Mouse (Mus musculus): ENCODE measurements around the gene Pak7. TPM values are rescaled to one million over a fixed set of nuclear protein-coding genes. Genes with fewer than 3 reads are reported as not detected.
"Not testable (repeated sequence)": the region's sequence is repeated elsewhere in the genome, so short reads cannot be mapped to it uniquely, and the experiment has no call there.

Pak7 gene
- total RNA-seq (2021) = not detected
- long read RNA-seq, experiment 1 = 0 reads
- long read RNA-seq, experiment 2 = 0 reads

GRCm38 (mm10) chr2:136387181-136388131 lies at the start of gene Pak7:
Gene Pak7, minus strand, starts transcription at chr2:136387967.
- DNase-seq = no peak

DNA sequence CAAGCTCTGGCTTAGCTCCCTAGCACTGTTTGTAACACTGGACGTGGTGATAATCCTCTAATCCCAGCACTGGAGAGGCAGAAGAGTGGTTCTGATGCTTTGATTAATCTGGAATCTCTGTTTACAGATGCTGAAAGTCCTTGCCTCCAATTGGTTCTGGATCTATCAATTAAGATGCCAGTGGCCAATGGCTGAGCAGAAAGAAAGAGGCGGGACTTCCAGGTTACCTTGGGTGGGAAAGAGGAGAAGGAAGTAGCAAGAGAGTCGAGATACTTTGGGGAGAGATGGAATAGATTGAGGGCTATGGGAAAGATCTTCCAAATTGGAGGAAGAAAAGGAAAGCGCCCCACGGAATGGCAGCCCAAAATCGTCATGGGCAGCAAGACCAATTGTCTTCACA lies 37.8 kb upstream of the Pak7 start:
- no peak for DNase-seq

DNA sequence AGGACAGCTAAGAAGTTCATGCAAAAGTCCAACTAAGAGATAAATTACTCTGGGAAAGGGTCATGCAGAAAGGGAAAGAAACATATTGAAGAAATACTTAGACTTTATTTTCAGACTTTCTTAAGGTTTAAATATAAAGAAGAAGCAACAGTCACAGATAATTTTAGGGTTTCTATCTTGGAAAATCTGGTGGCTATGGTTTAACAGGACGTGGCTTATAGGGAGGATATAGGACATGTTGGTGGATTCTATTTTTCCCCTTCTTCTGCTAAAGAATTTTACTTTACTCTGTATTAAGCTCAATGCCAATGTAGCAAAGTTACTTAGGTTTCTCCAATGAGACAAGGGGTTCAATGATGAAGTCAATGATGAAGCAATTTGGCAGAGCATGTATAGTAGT lies 31.8 kb upstream of the Pak7 start:
- no peak for DNase-seq

DNA sequence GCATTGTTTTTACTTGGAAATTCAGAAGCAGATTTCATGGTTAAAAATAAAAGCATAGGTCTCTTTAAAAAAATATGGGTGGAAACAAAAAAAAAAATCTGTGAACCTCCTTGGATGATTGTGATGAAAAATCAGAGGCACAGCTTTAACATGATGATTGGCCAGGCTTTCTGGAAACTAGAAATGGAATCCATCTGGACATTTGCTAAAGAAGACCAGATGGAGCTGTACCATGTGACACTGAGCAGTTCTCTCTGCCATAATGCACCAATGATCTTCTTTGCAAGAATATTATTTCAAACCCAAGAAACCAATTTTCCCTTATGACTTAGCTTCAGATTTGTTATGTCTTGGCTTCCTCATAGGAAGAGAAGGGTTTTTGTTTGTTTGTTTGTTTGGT lies 28.6 kb upstream of the Pak7 start:
- DNase-seq = no peak

GRCm38 (mm10) chr2:136402587-136402986 lies 14.8 kb upstream of the Pak7 start:
- no peak for DNase-seq

- no peak for DNase-seq
Measured at GRCm38 (mm10) chr2:136375318-136375717, 12.4 kb downstream of the Pak7 start.

DNA sequence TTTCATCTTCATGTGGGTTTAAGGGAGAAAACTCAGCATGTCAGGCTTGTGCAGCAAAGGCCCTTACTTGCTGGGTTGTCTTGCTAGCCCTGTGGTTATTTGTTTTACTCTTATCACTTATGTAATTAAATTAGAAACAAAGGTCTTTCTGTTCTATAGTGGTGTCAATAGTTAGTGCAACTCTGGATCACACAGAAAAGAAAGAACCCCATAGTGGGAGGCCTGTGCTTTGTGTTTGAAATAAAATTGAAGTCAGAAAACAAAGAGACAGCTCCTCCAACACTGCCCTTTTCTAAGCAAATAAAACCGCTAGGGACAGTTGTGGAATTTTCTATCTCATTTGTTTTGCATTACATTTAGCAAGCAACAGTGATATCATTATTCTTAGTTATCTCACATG lies 15.4 kb downstream of the Pak7 start:
- DNase-seq = no peak

GRCm38 (mm10) chr2:136351393-136352096 lies 36.2 kb downstream of the Pak7 start:
- no peak for DNase-seq

DNA sequence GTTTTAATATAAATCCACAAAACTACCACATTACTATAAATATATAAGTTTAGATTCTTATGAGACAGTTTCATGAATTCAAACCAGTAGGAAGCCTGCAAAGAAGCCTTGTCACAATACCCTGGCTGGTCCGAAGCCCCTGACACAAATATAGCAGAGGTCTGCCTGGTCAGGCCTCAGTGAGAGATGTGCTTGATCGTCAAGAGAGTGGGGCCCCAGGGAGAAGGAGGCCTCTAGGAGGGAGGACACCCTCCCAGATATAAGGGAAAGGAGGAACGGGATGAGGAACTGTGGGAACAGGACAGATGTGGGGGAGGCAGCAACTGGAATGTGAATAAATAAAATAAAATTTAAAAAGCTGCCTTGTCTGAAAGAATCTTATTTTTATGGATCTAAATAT lies 37.3 kb downstream of the Pak7 start:
- no peak for DNase-seq

DNA sequence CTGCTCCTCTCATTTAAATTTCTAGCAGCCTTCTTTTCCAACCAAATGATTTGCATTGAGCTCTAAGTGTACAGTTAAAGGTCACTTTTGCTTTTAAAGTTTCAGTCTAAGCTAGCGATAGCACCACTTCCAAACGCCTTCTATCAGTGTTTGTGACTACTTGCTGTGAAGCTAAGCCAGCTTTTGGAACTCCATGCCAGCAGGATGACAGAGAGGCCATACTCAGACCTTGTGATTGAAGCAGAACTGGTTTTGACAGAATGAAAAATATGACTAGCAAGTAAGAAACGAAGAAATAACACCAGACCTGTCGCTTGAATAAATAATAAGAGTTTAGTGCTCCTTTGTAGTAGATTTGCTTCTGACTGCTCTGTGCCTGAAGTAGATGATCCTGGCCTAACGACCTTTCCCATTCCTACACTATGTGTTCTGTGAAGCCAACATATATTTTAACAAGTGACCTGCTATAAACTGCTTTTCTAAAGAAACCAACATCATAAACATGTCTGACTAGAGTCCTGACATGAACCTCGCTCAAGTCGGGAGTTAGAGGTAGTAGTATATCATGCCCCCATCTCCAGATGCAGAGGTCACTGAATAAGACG lies 38.0 kb downstream of the Pak7 start:
- no peak for DNase-seq

GRCm38 (mm10) chr2:136344240-136344780 lies 43.5 kb downstream of the Pak7 start:
- DNase-seq = not testable (repeated sequence)

GRCm38 (mm10) chr2:136329974-136330373 lies 57.8 kb downstream of the Pak7 start:
- DNase-seq = no peak

- no peak for DNase-seq
Measured at GRCm38 (mm10) chr2:136325646-136326045, 62.1 kb downstream of the Pak7 start.

GRCm38 (mm10) chr2:136309313-136309712 lies 78.5 kb downstream of the Pak7 start:
- DNase-seq = no peak

- no peak for DNase-seq
Measured at GRCm38 (mm10) chr2:136308743-136309142, 79.0 kb downstream of the Pak7 start.

- DNase-seq = no peak
Measured at GRCm38 (mm10) chr2:136302201-136302600, 85.6 kb downstream of the Pak7 start.

- no peak for DNase-seq
Measured at GRCm38 (mm10) chr2:136301406-136301805, 86.4 kb downstream of the Pak7 start.

GRCm38 (mm10) chr2:136297371-136297770 lies 90.4 kb downstream of the Pak7 start:
- DNase-seq = no peak

- DNase-seq = no peak
Measured at GRCm38 (mm10) chr2:136282043-136282442, 105.7 kb downstream of the Pak7 start.

- not testable (repeated sequence) for DNase-seq
Measured at GRCm38 (mm10) chr2:136241960-136242359, 145.8 kb downstream of the Pak7 start.

- no peak for DNase-seq
Measured at GRCm38 (mm10) chr2:136231228-136231627, 156.5 kb downstream of the Pak7 start.

DNA sequence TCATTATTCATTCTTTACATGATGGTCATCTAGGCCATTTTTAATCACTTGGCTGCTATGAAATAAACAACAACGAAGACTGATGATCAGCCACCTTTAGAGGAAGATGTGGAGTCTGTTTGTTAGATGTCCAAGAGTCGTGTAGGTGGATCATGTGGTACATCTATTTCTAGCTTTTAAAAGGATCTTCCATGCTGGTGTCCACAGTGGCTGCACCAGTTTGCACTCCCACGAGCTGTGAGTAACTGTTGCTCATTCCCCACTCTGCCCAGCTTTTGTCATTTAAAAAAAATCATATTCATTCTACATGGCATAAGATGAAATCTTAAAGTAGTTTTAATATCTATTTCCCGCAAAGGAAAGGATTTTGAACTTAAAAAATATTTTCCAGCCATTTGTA lies 183.7 kb downstream of the Pak7 start:
- DNase-seq = no peak

GRCm38 (mm10) chr2:136175030-136175429 lies 212.7 kb downstream of the Pak7 start:
- no peak for DNase-seq

Measured in gastrocnemius, postnatal 25 days (tissue).